Mouse (Mus musculus): Measurements from ENCODE around the gene Cul7.

DNA sequence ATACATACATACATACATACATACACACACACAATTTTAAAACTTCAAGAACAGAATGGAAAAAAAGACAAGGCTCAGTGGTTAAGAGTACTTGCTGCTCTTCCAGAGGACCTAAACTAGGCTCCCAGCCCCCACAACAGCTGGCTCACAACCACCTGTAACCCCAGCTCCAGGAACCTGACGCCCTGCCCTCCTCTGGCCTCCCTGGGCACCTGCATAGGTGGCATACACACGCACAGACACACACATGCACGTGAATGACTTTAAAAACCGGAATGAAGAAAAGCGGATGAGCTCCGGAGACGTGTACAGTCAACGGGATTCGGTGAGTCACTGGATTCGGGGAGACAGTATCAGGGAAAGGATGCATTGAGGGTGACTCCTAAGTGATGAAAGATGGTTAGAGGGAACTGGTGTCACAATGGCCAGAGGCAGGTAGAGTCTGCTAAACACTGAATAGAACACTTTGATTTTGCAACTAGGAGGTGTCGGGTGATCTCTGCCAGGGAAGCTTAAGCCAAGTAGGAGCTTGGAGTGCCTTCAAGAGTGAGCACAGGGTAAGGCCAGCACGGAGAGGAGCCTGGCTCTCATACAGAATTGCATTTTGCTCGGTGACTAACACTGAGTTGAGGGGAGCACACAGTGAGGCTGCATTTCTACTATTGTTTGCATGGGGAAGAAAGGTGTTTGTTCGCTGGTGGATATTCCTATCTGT lies 56.4 kb downstream of the Cul7 start:
- TF ChIP-seq CTCF (IDR thresholded peaks at IDR 0.05; ENCODE audit: low read depth) (0 out of 2 replicates have a peak, but pooled peaks have one; percentile 6), EP300 (IDR thresholded peaks at IDR 0.05; ENCODE audit: low read depth) (no peak)

Measured in heart, postnatal 0 days (tissue).